Mouse (Mus musculus) brain, embryonic 14.5 days (tissue): Measurements from ENCODE around the gene Tgfb1.

Experiments
- CTCF ChIP-seq: fragments of 200-500 bp; IDR thresholded peaks from 2 replicates; pipeline ENCODE4 v1.5.1; 2012; ENCODE audit warnings: inconsistent platforms, mild to moderate bottlenecking, moderate library complexity, borderline replicate concordance; ENCODE audit not compliant: insufficient read depth, insufficient read length; ENCODE audit errors: extremely low read depth
- POLR2A ChIP-seq: fragments of 200-500 bp; IDR thresholded peaks from 2 replicates; pipeline ENCODE4 v1.6.1; 2012; ENCODE audit warnings: mild to moderate bottlenecking, inconsistent platforms, borderline replicate concordance; ENCODE audit not compliant: poor library complexity, insufficient read depth, insufficient read length, severe bottlenecking; ENCODE audit errors: extremely low read depth

DNA sequence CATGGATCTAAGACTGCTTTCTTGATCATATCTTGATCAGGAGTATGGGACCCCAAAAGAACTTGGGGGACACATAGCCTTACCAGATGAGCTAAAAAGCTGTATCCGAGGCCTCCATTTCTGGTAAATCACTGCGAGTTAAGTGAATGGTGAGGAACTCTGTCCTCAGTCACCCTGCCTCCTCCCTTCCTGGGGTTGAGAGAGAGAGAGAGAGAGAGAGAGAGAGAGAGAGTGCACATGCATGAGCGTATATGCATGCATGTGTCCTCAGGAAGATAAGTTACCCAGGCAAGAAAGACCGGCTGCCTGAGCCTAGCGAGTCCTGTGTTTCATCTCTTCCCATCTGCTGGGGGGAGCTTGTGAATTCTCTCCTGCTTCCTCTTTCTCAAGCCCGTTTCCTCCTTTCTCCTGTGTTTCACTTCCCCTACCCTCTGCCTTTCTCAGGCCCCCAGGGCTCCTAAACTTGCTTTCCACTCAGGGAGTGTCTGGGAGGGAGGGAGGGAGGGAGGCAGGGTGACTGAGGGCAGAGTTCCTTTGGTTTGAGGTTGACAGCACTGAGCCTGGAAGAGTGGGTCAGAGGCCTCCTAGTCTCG is 19.9 kb downstream of the Tgfb1 start:
- TF ChIP-seq CTCF (no peak), POLR2A (no peak)
